Mouse (Mus musculus) lung, postnatal 0 days (tissue): ENCODE data around the gene Egflam.

Experiments used
- CTCF ChIP-seq: IDR thresholded peaks from 2 replicates; pipeline ENCODE4 v1.5.1; 2016; ENCODE audit warnings: antibody characterized with exemption, mild to moderate bottlenecking
- EP300 ChIP-seq: IDR thresholded peaks from 2 replicates; pipeline ENCODE4 v1.6.1; 2016; ENCODE audit warnings: antibody characterized with exemption, mild to moderate bottlenecking, control low read depth

DNA sequence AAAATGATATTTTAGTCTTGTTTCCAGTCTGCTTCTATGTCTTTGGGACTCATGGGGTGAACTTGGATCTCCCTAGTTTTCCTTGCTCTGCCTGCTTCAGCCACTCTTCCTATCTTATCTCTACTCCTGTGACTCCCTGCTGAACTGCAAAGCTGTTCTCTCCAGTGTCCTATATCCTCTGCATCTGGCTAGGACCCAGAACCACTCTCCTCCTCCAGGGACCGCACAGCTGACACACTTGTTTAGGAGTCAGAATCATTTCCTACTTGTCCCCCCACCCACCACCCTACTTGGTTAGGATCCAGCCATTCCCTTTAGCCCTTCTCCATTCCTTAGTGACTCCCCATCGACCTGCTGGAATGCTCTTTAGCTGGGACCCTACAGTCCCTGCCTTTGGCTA is 26.1 kb upstream of the Egflam start:
- TF ChIP-seq EP300 (no peak), CTCF (no peak)
